Mouse (Mus musculus): Measurements from ENCODE around the gene Dnase1l2. TPM values are rescaled to one million over a fixed set of nuclear protein-coding genes. Genes with fewer than 3 reads are reported as not detected.
"Not testable (repeated sequence)": the region's sequence is repeated elsewhere in the genome, so short reads cannot be mapped to it uniquely, and the experiment has no call there.

Dnase1l2 gene
- total RNA-seq, 2 experiments from 2014 or later = 6.9 to 7.5 TPM

DNA sequence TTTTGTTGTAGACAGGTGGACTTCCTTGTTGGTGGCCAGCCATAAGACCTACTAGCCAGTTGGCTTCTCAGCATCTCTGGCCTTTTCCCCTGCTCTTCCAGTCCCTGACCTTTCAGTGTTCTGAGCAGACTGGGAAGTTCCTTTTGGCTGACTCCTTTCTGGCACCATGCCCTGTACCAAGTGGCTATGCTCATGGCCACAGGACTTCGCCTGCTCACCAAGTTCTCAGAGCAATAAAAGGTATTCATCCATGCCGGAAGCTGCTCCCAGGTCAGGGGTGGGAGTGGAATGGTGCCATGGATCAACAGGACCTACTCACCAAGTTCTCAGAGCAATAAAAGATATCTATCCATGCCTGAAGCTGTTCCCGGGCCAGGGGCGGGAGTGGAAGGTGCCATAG lies 29.6 kb upstream of the Dnase1l2 start:
- peak in 1 of 2 experiments; percentile 53 for DNase-seq (ENCODE audit: low spot score in 2 of 2)

DNA sequence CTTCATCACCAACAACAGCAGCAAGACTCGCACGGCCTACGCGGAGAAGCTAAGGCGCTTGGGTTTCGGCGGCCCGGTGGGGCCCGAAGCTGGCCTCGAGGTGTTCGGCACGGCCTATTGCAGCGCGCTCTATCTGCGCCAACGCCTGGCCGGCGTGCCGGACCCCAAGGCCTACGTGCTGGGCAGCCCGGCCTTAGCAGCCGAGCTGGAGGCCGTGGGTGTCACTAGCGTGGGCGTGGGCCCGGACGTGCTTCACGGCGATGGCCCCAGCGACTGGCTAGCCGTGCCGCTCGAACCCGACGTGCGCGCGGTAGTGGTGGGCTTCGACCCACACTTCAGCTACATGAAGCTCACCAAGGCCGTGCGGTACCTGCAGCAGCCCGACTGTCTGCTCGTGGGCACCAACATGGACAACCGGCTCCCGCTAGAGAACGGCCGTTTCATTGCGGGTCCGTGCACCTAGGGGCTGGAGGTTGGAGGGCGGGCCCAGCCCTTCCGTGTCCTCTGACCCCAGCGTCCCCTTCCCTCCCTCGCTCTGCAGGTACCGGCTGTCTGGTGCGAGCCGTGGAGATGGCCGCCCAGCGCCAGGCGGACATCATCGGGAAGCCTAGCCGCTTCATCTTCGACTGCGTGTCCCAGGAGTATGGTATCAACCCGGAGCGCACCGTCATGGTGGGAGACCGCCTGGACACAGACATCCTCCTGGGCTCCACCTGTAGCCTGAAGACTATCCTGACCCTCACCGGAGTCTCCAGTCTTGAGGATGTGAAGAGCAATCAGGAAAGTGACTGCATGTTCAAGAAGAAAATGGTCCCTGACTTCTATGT lies 28.0 kb upstream of the Dnase1l2 start:
- peak in 1 of 2 experiments; percentile 47 for DNase-seq (ENCODE audit: low spot score in 2 of 2)

DNA sequence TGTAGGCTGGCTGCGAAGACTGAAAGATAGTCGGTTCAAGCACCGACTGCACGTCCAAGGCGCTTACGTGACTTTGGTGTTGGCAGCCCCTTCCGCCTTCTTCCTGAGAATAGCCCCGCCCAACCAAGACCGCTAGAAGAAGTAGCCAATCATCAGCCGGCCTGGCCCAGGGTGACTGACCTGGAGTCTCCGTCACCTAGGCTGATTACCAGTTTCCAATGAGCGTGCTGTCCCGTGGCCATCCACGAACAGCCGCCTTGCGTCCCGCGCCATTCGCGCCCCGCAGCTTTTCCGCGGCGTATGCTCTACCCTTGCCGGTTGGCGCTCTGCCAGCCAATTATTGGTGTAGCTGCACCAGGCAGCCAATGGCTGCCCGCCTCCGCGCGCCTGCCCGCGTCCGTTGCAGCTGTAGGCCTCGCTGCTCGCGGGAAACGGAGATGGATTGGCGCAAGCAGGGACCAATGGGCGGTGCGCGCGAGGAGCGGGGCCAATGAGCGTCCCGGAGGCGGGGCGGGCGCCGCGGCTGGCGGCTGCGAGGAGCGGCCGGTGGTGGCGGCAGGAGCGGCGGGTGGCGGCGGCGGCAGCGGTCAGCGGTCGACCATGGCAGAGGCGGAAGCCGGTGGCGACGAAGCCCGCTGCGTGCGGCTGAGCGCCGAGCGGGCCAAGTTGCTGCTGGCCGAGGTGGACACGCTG lies 27.2 kb upstream of the Dnase1l2 start, which contains the start of the genes E4f1 and Pgp:
Gene E4f1, minus strand, starts transcription at position 404 of the 693 bp plus-strand sequence.
Gene Pgp, plus strand, starts transcription at position 483 of the 693 bp plus-strand sequence.
- DNase-seq (ENCODE audit: low spot score in 2 of 2) = peak; percentile 98 to 99

DNA sequence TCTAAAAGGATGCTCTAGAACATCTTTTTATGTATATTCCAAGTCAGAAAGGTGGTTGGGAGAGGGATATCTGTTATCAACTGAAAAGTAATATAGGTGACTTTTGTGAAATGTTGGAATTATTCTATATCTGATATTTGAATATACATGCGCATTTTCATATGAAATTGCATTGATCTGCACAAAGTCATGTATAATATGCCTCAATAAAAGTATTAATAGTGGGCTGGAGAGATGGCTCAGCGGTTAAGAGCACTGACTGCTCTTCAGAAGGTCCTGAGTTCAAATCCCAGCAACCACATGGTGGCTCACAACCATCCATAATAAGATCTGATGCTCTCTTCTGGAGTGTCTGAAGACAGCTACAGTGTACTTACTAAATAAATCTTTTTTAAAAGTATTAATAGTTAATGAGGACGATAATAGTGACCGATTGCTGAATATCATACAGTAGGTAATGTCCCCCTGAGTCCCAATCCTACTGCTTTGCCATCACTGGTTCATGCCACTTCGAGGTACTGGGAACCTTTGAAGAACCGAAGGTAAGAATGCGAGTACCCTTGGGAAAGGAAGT lies 26.5 kb upstream of the Dnase1l2 start:
- no peak for DNase-seq (ENCODE audit: low spot score in 2 of 2)

DNA sequence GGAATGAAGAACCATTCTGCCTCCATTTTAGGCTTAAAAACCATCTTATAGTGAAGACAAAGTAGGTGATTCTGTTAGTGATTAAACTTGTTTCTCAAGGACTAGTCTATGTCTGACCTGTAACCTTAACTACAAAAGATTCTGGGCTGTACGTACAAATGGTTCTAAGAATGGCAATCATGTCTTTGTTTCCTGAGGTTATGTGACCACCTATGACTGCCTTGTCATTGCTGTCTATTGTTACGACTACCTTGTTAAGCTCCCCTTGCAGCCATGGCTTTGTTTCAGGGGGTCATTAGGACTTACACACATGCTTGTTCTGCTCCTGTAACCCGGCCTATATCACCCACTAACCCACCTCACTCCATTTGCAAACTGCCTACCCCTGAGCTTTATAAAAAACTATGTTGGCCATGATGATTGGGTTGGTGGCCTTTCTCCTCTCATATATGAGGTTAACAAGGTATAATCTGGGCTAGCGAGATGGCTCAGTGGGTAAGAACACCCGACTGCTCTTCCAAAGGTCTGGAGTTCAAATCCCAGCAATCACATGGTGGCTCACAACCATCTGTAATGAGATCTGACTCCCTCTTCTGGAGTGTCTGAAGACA lies 25.8 kb upstream of the Dnase1l2 start:
- no peak for DNase-seq (ENCODE audit: low spot score in 2 of 2)

DNA sequence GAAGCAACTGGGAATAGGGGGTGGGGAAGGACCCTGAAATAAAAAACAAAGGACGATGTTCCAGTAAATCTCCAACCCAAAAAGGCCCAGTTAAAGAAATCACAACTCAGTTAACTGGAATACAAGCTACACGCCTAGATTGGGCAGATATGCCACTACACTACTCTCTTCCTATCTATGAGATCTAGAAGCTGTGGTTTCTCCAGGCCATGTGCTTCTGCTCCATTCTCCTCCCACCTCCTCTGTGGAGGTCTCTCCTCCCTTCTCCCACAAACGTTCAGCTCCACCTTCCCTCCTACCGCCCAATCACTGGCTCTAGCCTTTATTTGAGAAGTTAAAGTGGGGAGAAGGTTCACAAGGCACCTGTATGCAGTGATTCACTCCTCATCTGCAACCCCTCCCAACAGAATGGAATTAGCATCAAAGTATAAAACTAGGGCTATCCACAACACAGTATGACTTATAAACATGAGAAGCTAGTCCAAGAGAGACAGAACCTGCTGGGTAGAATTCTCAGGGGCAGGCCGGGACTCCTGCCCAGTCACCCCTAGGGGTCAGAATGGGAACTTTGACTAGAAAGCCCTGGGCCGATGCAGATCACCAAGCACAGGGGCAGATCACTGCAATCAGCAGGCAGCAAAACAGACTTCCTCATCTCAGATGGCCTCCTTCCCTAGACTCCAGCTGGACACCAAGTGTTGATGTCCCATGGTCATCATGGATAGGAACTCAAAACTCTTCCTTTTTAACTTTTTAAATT lies 20.6 kb upstream of the Dnase1l2 start:
- DNase-seq (ENCODE audit: low spot score in 2 of 2) = no peak

DNA sequence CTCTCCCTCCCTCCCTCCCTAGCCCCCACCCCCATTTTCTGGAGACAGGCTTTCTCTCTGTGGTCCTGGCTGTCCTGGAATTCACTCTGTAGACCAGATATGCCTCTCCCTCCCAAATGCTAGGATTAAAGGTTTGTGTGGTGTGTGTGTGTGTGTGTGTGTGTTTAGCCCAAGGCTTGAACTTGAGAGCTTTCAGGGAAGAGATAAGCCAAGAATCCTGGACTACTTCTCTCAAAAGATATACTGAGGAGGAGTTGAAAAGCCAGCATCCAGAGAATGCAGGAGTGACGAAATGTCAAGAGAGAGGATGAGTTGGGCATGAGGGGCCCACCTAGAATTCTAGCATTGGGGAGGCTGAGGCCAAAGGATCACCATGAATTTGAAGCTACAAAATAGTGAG lies 20.0 kb upstream of the Dnase1l2 start:
- no peak for DNase-seq (ENCODE audit: low spot score in 2 of 2)

DNA sequence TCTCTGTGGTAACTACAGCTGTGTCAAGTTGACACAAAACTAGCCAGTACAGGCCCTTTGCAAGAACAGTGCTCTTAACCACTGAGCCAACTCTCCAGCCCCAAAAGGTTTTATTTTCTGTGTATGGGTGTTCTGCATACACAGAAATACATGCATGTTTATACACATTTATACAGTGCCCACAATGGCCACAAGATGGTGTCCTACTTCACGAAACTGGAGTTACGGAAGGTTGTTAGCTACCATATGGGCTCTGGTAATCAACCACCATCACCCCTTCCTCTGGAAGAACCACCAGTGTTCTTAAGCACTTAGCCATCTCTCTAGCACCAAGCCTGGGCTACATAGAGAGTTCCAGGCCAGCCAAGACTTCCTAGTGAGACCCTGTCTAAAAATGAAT lies 18.7 kb upstream of the Dnase1l2 start:
- DNase-seq (ENCODE audit: low spot score in 2 of 2) = no peak

DNA sequence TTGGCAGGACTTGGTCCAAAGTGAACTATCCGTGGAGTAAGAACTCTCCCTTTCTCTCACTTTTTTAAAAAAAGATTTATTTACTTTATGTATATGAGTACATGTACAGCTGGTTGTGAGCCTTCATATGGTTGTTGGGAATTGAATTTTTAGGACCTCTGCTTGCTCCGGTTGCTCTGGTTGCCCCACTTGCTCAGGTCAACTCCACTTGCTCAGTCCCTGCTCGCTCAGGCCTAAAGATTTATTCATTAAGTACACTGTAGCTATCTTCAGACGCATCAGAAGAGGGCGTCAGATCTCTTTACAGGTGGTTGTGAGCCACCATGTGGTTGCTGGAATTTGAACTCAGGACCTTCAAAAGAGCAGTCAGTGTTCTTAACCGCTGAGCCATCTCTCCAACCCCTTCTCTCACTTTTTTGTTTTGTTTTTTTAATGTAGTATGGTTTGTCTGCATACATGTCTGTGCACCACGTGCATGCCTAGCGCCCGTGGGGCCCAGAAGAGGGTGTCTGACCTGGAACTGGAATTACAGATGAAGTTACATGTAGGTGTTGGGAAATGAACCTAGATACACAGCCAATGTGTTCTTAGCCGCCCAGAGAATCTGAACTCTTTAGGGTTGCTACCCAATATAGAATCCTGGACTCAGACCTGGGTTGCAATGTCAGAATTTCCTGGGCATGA lies 12.8 kb upstream of the Dnase1l2 start:
- DNase-seq (ENCODE audit: low spot score in 2 of 2) = not testable (repeated sequence)

DNA sequence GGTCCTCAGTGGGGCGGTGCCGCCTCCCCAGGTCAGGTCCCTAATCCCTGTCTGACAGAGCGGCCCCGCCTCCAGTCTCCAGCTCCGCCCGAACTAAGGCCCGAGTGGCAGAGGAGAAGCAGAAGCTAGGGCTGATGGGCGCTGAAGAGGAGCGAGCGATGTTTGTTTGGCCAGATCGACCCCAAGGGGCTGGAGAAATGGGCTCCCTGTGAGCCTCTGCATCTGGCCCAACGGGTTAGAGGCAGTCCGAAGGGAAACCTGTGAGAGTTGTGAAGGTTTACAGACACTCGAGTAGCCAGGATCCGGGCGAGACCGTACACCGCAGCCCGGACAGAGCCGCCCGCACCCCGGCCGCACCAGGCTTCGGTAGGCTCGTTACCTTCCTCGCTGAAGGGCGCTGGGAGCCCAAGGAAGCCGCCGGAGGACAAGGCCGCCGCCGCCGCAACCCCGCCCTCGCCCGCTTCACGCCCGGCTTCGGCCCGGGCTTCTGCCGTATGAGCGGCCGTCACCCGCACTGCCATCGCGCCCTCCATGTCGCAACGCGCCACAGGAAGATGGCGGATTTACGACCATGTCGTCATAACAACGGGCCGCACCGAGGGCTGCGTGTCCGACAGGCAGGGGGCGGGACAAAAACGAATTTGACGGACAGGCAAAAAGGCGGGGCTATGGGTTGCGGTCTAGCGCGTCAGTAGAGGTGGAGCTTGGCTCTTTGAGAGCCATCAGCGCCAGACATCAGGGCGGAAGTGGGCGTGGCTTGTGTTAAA lies 12.0 kb upstream of the Dnase1l2 start:
- peak; percentile 98 to 99 for DNase-seq (ENCODE audit: low spot score in 2 of 2)

DNA sequence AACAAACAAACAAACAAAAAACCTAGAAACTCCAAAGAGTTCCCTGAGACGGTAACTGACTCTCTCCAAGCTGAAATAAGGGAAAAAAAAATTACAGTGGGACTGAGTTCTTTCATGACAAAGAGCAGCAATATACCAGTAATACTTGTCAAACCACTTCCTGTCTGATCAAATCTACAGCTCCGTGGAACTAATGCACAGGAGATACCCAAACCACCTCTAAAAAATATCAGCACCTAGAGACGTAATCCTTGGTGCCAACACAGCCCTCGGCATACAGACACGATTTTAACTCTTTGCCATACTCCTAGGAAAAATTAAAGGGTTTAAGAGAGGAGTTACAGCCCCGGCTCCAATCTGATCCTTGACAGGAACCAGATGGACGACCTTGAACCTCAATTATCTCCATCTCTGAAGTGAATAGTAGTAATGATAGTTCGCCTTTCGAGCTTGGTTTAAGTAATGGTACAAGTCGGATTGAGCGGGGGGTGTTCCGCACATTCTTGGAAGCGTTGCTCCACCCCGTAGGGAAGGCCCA lies 11.4 kb upstream of the Dnase1l2 start:
- no peak for DNase-seq (ENCODE audit: low spot score in 2 of 2)

DNA sequence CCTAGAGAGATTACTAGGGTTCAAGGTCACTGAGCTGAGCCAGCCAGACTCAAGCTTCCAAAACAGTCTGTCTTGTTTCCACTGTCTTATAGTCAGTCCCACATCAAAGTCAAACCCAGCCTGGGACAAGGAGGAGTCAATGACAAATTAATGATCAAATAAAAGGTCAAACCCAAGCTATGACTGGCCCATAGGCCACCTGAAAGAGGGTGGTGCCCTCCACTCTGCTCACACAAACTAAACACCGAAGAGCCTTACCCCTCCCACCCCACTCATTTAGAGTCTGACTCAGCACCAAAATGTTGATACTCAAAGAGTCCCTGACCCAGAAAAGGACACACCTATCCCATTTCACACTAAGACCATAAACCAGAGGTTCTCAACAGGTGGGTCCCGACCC lies 10.5 kb upstream of the Dnase1l2 start:
- no peak for DNase-seq (ENCODE audit: low spot score in 2 of 2)

DNA sequence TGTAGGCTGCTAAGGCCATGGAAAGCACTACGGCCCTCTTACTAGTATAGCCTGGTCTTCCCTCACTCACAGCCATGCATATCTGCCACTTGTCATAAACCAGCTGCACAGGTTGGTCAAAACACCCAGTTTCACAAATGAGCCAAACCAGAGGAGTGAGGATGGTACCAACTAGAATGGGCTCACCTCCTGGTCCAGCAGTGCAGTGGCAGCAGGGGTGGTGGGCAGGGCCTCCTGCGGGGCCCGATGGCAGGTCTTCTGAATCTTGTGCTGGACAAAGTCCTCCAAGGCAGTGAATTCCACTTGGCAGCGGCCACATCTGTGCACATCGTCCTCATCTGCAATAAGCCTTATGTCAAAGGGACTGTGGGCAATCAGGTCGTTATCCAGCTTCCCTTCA lies 8.3 kb upstream of the Dnase1l2 start:
- DNase-seq (ENCODE audit: low spot score in 2 of 2) = no peak

DNA sequence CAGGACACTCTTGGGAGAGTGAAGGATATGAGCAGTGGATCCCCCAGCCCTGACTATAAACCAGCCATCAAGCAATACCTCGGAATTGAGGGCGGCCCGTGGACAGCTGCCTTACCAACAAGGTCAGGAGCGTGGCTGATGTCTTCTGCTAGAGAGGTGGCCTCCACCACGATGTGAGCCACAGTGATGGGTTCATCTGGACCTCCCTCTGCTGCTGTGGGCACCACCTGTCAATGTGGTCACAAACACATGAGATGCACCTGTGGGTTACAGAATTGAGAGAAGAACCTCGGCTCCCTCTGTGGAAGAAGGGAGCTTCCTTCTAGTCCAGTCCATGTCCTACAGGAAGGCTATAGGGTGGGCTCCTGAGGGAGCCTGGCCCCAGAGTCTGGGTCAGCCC lies 6.6 kb upstream of the Dnase1l2 start:
- no peak for DNase-seq (ENCODE audit: low spot score in 2 of 2)

DNA sequence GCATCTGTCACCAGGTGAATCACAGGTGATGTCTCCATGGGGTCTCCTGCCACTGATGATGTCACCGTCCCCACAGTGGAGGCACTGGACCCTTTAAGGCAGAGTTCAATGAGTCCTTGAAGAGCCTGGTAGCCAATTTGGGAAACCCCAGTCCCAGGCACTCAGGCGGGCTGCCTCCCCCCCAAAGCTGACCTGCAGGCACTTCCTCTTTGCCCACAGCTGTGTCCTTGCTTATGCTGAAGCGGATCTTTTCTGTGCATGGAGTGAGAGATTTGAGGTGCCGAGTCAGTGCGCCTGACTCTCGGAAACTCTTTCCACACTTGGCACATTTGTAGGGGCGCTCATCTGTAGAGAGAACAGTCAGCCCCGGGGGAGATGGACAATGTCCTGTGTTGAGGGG lies 3.7 kb upstream of the Dnase1l2 start:
- DNase-seq (ENCODE audit: low spot score in 2 of 2) = no peak

DNA sequence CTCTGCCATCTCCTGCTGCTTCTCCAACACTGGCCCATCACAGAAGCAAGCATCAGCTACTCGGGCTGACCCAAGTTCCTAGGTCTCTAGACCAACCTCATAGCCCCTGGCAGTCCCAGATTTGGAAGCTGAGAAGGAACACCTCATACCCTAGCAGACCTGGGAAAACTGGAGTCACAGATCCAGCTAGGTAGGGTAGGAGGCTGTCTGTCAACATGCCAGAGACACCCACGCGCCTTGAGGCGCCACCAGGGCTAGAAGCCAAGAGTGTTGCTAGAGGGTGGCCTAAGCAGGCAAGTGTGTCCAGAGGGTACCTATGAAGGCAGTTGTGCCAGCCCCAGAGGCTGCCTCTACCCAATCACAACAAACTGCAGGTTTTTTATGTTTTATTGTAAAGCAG lies 504 bp upstream of the Dnase1l2 start:
- DNase-seq (ENCODE audit: low spot score in 2 of 2) = peak in 1 of 2 experiments; percentile 34

DNA sequence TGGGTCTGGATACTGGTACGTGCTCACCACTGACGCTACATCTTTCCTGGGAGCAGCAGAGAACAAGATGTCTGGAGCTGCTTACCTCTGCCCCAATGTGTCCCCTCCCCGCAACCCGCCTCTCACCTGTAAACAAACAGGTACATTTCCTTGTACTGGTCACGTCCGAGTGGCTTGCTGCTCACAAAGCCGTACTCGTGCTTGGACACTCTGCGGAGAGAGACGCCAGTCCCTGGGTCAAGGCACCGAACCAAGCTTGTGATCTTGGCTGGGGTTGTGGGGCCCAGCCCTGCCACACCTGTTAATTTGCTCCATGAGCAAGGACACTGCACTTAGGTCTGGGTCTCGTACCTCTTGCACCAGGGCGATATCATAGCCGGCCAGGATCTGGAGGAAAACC lies 798 bp downstream of the Dnase1l2 start:
- DNase-seq (ENCODE audit: low spot score in 2 of 2) = no peak

DNA sequence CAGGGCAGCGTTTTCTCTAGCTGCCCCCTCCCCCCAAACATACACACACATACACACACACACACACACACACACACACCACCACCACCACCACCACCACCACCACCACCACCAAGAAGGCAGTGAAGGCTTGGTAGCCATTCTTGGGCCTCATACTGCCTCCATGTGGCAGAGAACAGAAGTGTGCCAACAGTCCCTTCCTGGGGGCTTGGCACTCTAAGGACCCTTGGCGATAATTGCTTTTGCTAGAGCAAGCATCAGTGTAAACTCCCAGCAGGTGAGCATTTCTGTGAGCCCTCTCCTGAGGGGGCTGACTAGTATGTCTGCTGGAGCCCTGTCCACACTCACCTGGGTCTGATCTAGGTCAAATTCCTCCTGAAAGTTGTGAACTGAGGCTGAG lies 1.8 kb downstream of the Dnase1l2 start:
- no peak for DNase-seq (ENCODE audit: low spot score in 2 of 2)

DNA sequence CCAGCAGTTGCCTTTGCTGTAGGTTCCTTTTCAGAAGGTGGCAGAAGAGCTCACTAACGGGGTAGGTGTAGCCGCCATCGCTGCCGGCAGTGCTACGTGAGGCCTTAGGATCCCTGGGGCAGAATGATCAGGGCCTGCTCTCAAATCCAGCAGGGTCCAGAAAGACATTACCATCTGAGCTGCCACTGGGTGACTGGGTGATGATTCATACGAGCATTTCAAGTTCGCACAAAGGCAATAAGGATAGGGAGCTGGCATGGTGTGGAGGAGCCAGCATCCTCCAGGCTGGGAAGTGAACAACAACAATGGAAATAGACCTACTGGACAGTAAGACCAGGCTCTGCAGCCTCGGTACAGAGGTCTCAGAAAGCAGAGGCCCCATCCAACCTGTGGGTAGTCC lies 2.5 kb downstream of the Dnase1l2 start:
- DNase-seq (ENCODE audit: low spot score in 2 of 2) = no peak
